Mouse (Mus musculus): Measurements from ENCODE around the gene P2ry14. TPM values are rescaled to one million over a fixed set of nuclear protein-coding genes. Genes with fewer than 3 reads are reported as not detected.

The P2ry14 gene
- total and polyA plus RNA-seq, 3 experiments, result 0.08 to 0.13 TPM; not detected in 1

DNA sequence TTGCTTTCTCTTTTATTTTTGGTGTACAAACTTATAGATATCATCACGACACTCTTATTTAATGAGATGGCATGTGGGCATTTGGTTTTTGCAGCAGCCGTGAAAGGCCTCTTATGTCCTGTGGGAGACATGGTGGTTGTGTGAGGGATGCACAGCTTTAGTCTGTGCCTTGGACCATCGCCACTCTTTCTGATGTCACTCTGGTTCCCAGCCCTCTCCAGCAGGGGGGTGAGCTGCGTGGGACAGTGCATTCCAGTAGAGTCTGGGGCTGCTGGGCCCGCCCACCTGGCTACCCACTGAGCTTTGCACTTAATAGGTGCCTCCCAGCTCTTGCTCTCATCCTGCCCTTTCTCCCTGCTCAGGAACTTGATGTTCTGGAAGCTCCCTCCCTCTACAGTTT, 27.7 kb upstream of the P2ry14 start:
- H3K9ac ChIP-seq (ENCODE audit: control insufficient read depth, low read depth, low read length, poor library complexity, severe bottlenecking), result no peak overlapping the region
- no peaks in the 10 kb centered on the region for H3K9me3 ChIP-seq (replicated peaks; ENCODE audit: insufficient read depth, low read length)
- no peak overlapping the region for H3K27ac ChIP-seq (ENCODE audit: control insufficient read depth, low read depth, low read length)
- no peaks in the 10 kb centered on the region for H3K36me3 ChIP-seq (ENCODE audit: control insufficient read depth in 1 of 2, insufficient read depth in 2 of 2, low read length in 2 of 2)
- H3K79me2 ChIP-seq (ENCODE audit: control insufficient read depth, insufficient read depth, low read length, poor library complexity), result no peaks in the 10 kb centered on the region
- TF ChIP-seq CHD1 (IDR thresholded peaks at IDR 0.05; ENCODE audit: low read depth, low read length) (no peak), ZMIZ1 (IDR thresholded peaks at IDR 0.05; ENCODE audit: low read depth, low read length) (no peak), SMC3 (IDR thresholded peaks at IDR 0.05; ENCODE audit: low read depth, low read length) (no peak), ZNF384 (IDR thresholded peaks at IDR 0.05; ENCODE audit: low read depth, low read length) (no peak), MYC (IDR thresholded peaks at IDR 0.05; ENCODE audit: low read depth, low read length) (no peak), POLR2AphosphoS2 (IDR thresholded peaks at IDR 0.05; ENCODE audit: low read length) (no peak), USF1 (IDR thresholded peaks at IDR 0.05; ENCODE audit: low read depth, low read length) (no peak), CHD2 (IDR thresholded peaks at IDR 0.05; ENCODE audit: low read length) (no peak), UBTF (IDR thresholded peaks at IDR 0.05; ENCODE audit: borderline replicate concordance, insufficient read depth, low read depth, low read length) (no peak), MYB (IDR thresholded peaks at IDR 0.05; ENCODE audit: low read depth, low read length) (no peak), MAZ (IDR thresholded peaks at IDR 0.05; ENCODE audit: low read depth, low read length) (no peak), NRF1 (IDR thresholded peaks at IDR 0.05; ENCODE audit: insufficient read depth, low read depth, low read length, poor library complexity, severe bottlenecking) (no peak)
- no peak for DNase-seq (ENCODE audit: low read depth, low spot score)
- H3K4me3 ChIP-seq (ENCODE audit: control insufficient read depth in 1 of 2, insufficient read depth in 1 of 2, low read depth in 2 of 2, low read length in 2 of 2), result no peak overlapping the region
- peaks cover 2 to 3% of the 10 kb centered on the region in 2 experiments; a peak in 2 of 4 replicates for H3K27me3 ChIP-seq (ENCODE audit: control insufficient read depth in 1 of 2, insufficient read depth in 2 of 2, low read length in 2 of 2)
- no peaks in the 10 kb centered on the region; a peak in 1 of 4 replicates for H3K4me1 ChIP-seq (ENCODE audit: control insufficient read depth in 1 of 2, insufficient read depth in 2 of 2, low read length in 2 of 2)

DNA sequence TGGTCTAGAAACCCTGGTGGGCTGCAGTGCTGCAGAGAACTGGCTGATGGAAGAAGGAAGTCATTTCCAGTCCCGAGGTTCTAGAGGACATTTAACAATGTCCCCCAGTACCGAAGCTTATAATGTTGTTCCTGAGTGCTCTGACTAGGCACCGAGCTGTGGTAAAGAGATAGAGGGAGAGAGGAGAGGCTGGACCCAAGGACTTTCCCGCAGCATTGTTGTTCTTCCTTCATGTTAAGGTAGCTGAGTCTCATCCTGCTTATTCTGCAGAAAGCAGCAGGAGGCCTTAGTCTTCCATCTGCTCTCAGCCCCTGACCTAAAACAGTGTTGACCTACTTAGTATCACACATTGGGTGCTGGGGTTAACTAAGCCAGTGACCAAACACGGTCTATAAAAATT, 23.5 kb upstream of the P2ry14 start:
- DNase-seq (ENCODE audit: low read depth, low spot score), result no peak
- Histone ChIP-seq H3K36me3 (ENCODE audit: control insufficient read depth in 1 of 2, insufficient read depth in 2 of 2, low read length in 2 of 2) (no peaks in the 10 kb centered on the region), H3K27ac (ENCODE audit: control insufficient read depth, low read depth, low read length) (no peak overlapping the region), H3K9ac (ENCODE audit: control insufficient read depth, low read depth, low read length, poor library complexity, severe bottlenecking) (no peak overlapping the region), H3K9me3 (replicated peaks; ENCODE audit: insufficient read depth, low read length) (no peaks in the 10 kb centered on the region), H3K4me1 (ENCODE audit: control insufficient read depth in 1 of 2, insufficient read depth in 2 of 2, low read length in 2 of 2) (no peaks in the 10 kb centered on the region; a peak in 1 of 4 replicates), H3K27me3 (ENCODE audit: control insufficient read depth in 1 of 2, insufficient read depth in 2 of 2, low read length in 2 of 2) (peaks cover 0 to 3% of the 10 kb centered on the region in 2 experiments; a peak in 1 of 4 replicates), H3K4me3 (ENCODE audit: control insufficient read depth in 1 of 2, insufficient read depth in 1 of 2, low read depth in 2 of 2, low read length in 2 of 2) (no peak overlapping the region), H3K79me2 (ENCODE audit: control insufficient read depth, insufficient read depth, low read length, poor library complexity) (no peaks in the 10 kb centered on the region)
- no peak for TF ChIP-seq POLR2AphosphoS2 (IDR thresholded peaks at IDR 0.05; ENCODE audit: low read length)
- no peak for TF ChIP-seq UBTF (IDR thresholded peaks at IDR 0.05; ENCODE audit: borderline replicate concordance, insufficient read depth, low read depth, low read length)
- no peak for TF ChIP-seq ELF1 (IDR thresholded peaks at IDR 0.05; ENCODE audit: low read depth, low read length)
- no peak for TF ChIP-seq SIN3A (IDR thresholded peaks at IDR 0.05; ENCODE audit: low read length)
- no peak for TF ChIP-seq RAD21 (IDR thresholded peaks at IDR 0.05; ENCODE audit: low read depth, low read length)
- TF ChIP-seq NELFE (IDR thresholded peaks at IDR 0.05; ENCODE audit: low read depth, low read length), result no peak
- TF ChIP-seq ETS1 (IDR thresholded peaks at IDR 0.05; ENCODE audit: low read depth, low read length), result no peak
- TF ChIP-seq MAFK (IDR thresholded peaks at IDR 0.05; ENCODE audit: borderline replicate concordance, low read depth, low read length), result no peak
- no peak for TF ChIP-seq USF1 (IDR thresholded peaks at IDR 0.05; ENCODE audit: low read depth, low read length)
- no peak for TF ChIP-seq MXI1 (IDR thresholded peaks at IDR 0.05; ENCODE audit: low read depth, low read length)
- no peak for TF ChIP-seq TBP (IDR thresholded peaks at IDR 0.05; ENCODE audit: low read depth, low read length)
